Mouse (Mus musculus) lung, adult 2 months (tissue): ENCODE data around the gene Gm20390.

Source experiments
- CTCF ChIP-seq: fragments of 200-500 bp; IDR thresholded peaks from 2 replicates; pipeline ENCODE4 v1.5.1; 2011; ENCODE audit warnings: mild to moderate bottlenecking, low read length, control low read depth; ENCODE audit not compliant: insufficient read depth
- POLR2A ChIP-seq: fragments of 200-500 bp; IDR thresholded peaks from 2 replicates; pipeline ENCODE4 v1.6.1; 2011; ENCODE audit warnings: low read depth, mild to moderate bottlenecking, control low read depth, low read length, borderline replicate concordance; ENCODE audit errors: extremely low read depth

DNA sequence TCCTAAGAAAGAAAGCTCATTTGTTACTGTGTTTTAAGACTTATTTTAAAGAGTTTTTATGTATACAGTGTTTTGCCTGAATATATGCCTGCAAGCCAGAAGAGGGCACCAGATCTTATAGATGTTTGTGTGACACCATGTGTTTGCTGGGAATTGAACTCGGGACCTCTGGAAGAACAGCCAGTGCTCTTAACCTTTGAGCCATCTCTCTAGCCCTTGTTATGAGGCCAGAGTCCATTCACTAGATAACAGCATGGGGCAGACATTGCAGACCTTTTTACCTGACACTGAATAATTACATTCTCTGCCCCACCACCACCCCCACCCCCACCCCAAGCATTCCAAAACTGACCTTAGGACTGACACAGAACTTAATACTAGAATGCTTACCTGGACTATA, 18.0 kb downstream of the Gm20390 start:
- TF ChIP-seq CTCF (no peak), POLR2A (no peak)
